Mouse (Mus musculus) heart, postnatal 10 days (tissue): ENCODE measurements at regions not wholly inside any gene's neighbourhood (a gene's known extent, or its start where the extent isn't known, plus 50 kb on each side); places are given as distances from the start of the nearest gene placed in this dataset.
"Not testable (repeated sequence)": the region's sequence is repeated elsewhere in the genome, so short reads cannot be mapped to it uniquely, and the experiment has no call there.

Source experiments
- DNase-seq, 2 experiments: peaks; one replicate each; pipeline ENCODE4 v3.0.0; 2021
- intact Hi-C: fragments of 180-260 bp; cut with DNase I; formaldehyde crosslinking; loops from one replicate; pipeline ENCODE4 v1.15.1; 2025

GRCm38 (mm10) chr15:3707089-3708078, 124.1 kb upstream of the Ghr start:
- peak; percentile 46 to 60 for DNase-seq
- intact Hi-C loops: no loop called here

DNA sequence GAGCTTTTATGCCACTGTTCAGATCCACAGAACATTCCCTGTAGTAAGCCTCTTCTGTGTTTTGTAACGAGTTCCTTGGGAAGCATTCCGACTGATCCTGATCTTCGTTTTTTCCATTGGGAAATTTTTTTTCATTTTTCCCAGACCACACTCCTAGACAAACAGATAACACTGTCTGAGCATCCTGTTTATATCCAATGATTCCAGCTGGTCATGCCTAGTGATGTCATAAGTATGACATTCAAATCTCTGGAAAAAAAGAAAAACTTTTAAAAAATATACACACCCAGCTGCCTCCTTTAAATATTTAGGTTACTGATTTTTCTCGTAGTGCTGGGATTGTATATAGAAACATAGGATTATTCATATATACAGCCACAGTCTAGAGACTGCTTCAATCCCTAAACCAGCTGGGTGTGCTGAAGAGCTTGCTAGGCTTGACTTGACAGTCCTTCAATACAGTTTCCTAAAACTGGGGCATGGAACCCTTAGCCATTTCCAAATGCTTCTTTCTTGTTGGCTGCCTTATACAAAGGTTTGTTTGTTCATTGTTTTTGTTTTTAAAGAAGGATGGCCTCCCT, 116.0 kb upstream of the Ghr start:
- intact Hi-C loops: no loop called here
- peak; percentile 6 to 10 for DNase-seq

GRCm38 (mm10) chr15:3685254-3685653, 102.0 kb upstream of the Ghr start:
- intact Hi-C loops: no loop called here
- DNase-seq: no peak

- intact Hi-C loops, DNase-seq: not testable (repeated sequence)
Measured at GRCm38 (mm10) chr15:3677026-3677425, 93.7 kb upstream of the Ghr start.

GRCm38 (mm10) chr15:3672586-3672985, 89.3 kb upstream of the Ghr start:
- DNase-seq: peak in 1 of 2 experiments; percentile 1
- intact Hi-C loops: no loop called here

- peak in 1 of 2 experiments; percentile 17 for DNase-seq
- intact Hi-C loops: no loop called here
Measured at GRCm38 (mm10) chr15:3671169-3671568, 87.9 kb upstream of the Ghr start.

DNA sequence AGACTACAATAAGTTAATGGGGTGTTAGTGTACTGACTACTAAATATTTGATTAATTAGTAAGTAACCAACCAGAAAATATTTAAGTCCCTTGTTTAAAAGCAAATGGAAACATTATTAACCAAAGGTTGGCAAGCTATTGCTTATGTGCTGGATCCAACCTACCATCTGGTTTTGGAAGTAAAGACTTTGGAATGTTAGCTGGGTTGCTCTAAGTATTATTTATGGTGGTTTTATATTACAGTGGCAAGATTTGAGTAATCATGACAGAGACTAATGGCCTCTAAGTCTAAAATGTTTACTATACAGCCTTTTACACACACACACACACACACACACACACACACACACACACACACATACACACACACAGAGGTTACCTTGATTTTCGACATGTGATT, 86.1 kb upstream of the Ghr start:
- DNase-seq: no peak
- intact Hi-C loops: no loop called here

GRCm38 (mm10) chr15:3668863-3669262, 85.6 kb upstream of the Ghr start:
- intact Hi-C loops: no loop called here
- DNase-seq: no peak

GRCm38 (mm10) chr15:3648741-3649140, 65.4 kb upstream of the Ghr start:
- intact Hi-C loops: loop anchor here (5.0 kb wide), 1 partner anchor 74 kb away; no protein-coding TSS in a partner anchor
- DNase-seq: no peak

- intact Hi-C loops: no loop called here
- peak in 1 of 2 experiments; percentile 4 for DNase-seq
Measured at GRCm38 (mm10) chr15:3640091-3640490, 56.8 kb upstream of the Ghr start.
